Mouse (Mus musculus): Measurements from ENCODE around the gene Serpina3c. TPM values are rescaled to one million over a fixed set of nuclear protein-coding genes. Genes with fewer than 3 reads are reported as not detected.

The Serpina3c gene
- polyA plus RNA-seq, 1 experiment from 2014 or later: not detected

GRCm38 (mm10) chr12:104153041-104153645 lies 527 bp downstream of the Serpina3c start:
- no peak overlapping the region for H3K4me3 ChIP-seq (replicated peaks; ENCODE audit: low read length)
- H3K9ac ChIP-seq (ENCODE audit: low read length): no peak overlapping the region
- H3K27ac ChIP-seq (ENCODE audit: low read length): no peak overlapping the region
- H3K9me3 ChIP-seq (replicated peaks; ENCODE audit: control insufficient read depth, low read length): no peaks in the 10 kb centered on the region
- no peaks in the 10 kb centered on the region for H3K4me1 ChIP-seq (ENCODE audit: control insufficient read depth, insufficient read depth, low read length)
- no peaks in the 10 kb centered on the region for H3K36me3 ChIP-seq (ENCODE audit: control insufficient read depth, insufficient read depth, low read length)
- no peaks in the 10 kb centered on the region for H3K27me3 ChIP-seq (ENCODE audit: control insufficient read depth, insufficient read depth, low read length)
- H3K4me2 ChIP-seq (ENCODE audit: low read depth, low read length): no peak overlapping the region
- no peak for ATAC-seq (ENCODE audit: insufficient read depth, low FRiP score)
- 53% methylated on average over 3 of the region's 3 CpGs for WGBS

- H3K9ac ChIP-seq (ENCODE audit: low read length): no peak overlapping the region
- no peaks in the 10 kb centered on the region for H3K9me3 ChIP-seq (replicated peaks; ENCODE audit: control insufficient read depth, low read length)
- H3K4me3 ChIP-seq (replicated peaks; ENCODE audit: low read length): no peak overlapping the region
- no peaks in the 10 kb centered on the region for H3K4me1 ChIP-seq (ENCODE audit: control insufficient read depth, insufficient read depth, low read length)
- no peak overlapping the region for H3K4me2 ChIP-seq (ENCODE audit: low read depth, low read length)
- no peaks in the 10 kb centered on the region for H3K36me3 ChIP-seq (ENCODE audit: control insufficient read depth, insufficient read depth, low read length)
- WGBS: 67% methylated on average over 2 of the region's 2 CpGs
- ATAC-seq (ENCODE audit: insufficient read depth, low FRiP score): no peak
- H3K27me3 ChIP-seq (ENCODE audit: control insufficient read depth, insufficient read depth, low read length): no peaks in the 10 kb centered on the region
- H3K27ac ChIP-seq (ENCODE audit: low read length): no peak overlapping the region
Measured at GRCm38 (mm10) chr12:104151989-104152388, 1.7 kb downstream of the Serpina3c start.

GRCm38 (mm10) chr12:104145571-104145970 lies 8.1 kb downstream of the Serpina3c start:
- H3K27me3 ChIP-seq (ENCODE audit: control insufficient read depth, insufficient read depth, low read length): no peaks in the 10 kb centered on the region
- no peaks in the 10 kb centered on the region for H3K9me3 ChIP-seq (replicated peaks; ENCODE audit: control insufficient read depth, low read length)
- H3K27ac ChIP-seq (ENCODE audit: low read length): no peak overlapping the region
- no peaks in the 10 kb centered on the region for H3K36me3 ChIP-seq (ENCODE audit: control insufficient read depth, insufficient read depth, low read length)
- no peaks in the 10 kb centered on the region for H3K4me1 ChIP-seq (ENCODE audit: control insufficient read depth, insufficient read depth, low read length)
- no peak for ATAC-seq (ENCODE audit: insufficient read depth, low FRiP score)
- no peak overlapping the region for H3K4me3 ChIP-seq (replicated peaks; ENCODE audit: low read length)
- no peak overlapping the region for H3K4me2 ChIP-seq (ENCODE audit: low read depth, low read length)
- WGBS: 76% methylated on average over 2 of the region's 2 CpGs
- H3K9ac ChIP-seq (ENCODE audit: low read length): no peak overlapping the region

- Histone ChIP-seq H3K4me1 (ENCODE audit: control insufficient read depth, insufficient read depth, low read length) (no peaks in the 10 kb centered on the region), H3K27me3 (ENCODE audit: control insufficient read depth, insufficient read depth, low read length) (no peaks in the 10 kb centered on the region), H3K4me3 (replicated peaks; ENCODE audit: low read length) (no peak overlapping the region), H3K36me3 (ENCODE audit: control insufficient read depth, insufficient read depth, low read length) (no peaks in the 10 kb centered on the region), H3K27ac (ENCODE audit: low read length) (no peak overlapping the region), H3K4me2 (ENCODE audit: low read depth, low read length) (no peak overlapping the region), H3K9me3 (replicated peaks; ENCODE audit: control insufficient read depth, low read length) (no peaks in the 10 kb centered on the region), H3K9ac (ENCODE audit: low read length) (no peak overlapping the region)
- 79% methylated on average over 1 of the region's 1 CpGs for WGBS
- no peak for ATAC-seq (ENCODE audit: insufficient read depth, low FRiP score)
Measured at GRCm38 (mm10) chr12:104143286-104143685, 10.4 kb downstream of the Serpina3c start.

GRCm38 (mm10) chr12:104142427-104142826 lies 11.2 kb downstream of the Serpina3c start:
- no peak overlapping the region for H3K9ac ChIP-seq (ENCODE audit: low read length)
- 52% methylated on average over 1 of the region's 1 CpGs for WGBS
- H3K9me3 ChIP-seq (replicated peaks; ENCODE audit: control insufficient read depth, low read length): no peaks in the 10 kb centered on the region
- ATAC-seq (ENCODE audit: insufficient read depth, low FRiP score): no peak
- H3K4me2 ChIP-seq (ENCODE audit: low read depth, low read length): no peak overlapping the region
- no peaks in the 10 kb centered on the region for H3K4me1 ChIP-seq (ENCODE audit: control insufficient read depth, insufficient read depth, low read length)
- no peaks in the 10 kb centered on the region for H3K27me3 ChIP-seq (ENCODE audit: control insufficient read depth, insufficient read depth, low read length)
- H3K36me3 ChIP-seq (ENCODE audit: control insufficient read depth, insufficient read depth, low read length): no peaks in the 10 kb centered on the region
- no peak overlapping the region for H3K27ac ChIP-seq (ENCODE audit: low read length)
- no peak overlapping the region for H3K4me3 ChIP-seq (replicated peaks; ENCODE audit: low read length)

- Histone ChIP-seq H3K36me3 (ENCODE audit: control insufficient read depth, insufficient read depth, low read length) (no peaks in the 10 kb centered on the region), H3K4me3 (replicated peaks; ENCODE audit: low read length) (no peak overlapping the region), H3K27ac (ENCODE audit: low read length) (no peak overlapping the region), H3K9ac (ENCODE audit: low read length) (no peak overlapping the region), H3K27me3 (ENCODE audit: control insufficient read depth, insufficient read depth, low read length) (no peaks in the 10 kb centered on the region), H3K4me2 (ENCODE audit: low read depth, low read length) (no peak overlapping the region), H3K9me3 (replicated peaks; ENCODE audit: control insufficient read depth, low read length) (no peaks in the 10 kb centered on the region), H3K4me1 (ENCODE audit: control insufficient read depth, insufficient read depth, low read length) (no peaks in the 10 kb centered on the region)
- WGBS: 78% methylated on average over 1 of the region's 1 CpGs
- no peak for ATAC-seq (ENCODE audit: insufficient read depth, low FRiP score)
Measured at GRCm38 (mm10) chr12:104141506-104141905, 12.2 kb downstream of the Serpina3c start.

GRCm38 (mm10) chr12:104140543-104141103 lies 13.0 kb downstream of the Serpina3c start:
- Histone ChIP-seq H3K27me3 (ENCODE audit: control insufficient read depth, insufficient read depth, low read length) (no peaks in the 10 kb centered on the region), H3K9me3 (replicated peaks; ENCODE audit: control insufficient read depth, low read length) (no peaks in the 10 kb centered on the region), H3K4me3 (replicated peaks; ENCODE audit: low read length) (no peak overlapping the region), H3K36me3 (ENCODE audit: control insufficient read depth, insufficient read depth, low read length) (no peaks in the 10 kb centered on the region), H3K27ac (ENCODE audit: low read length) (no peak overlapping the region), H3K4me2 (ENCODE audit: low read depth, low read length) (no peak overlapping the region), H3K9ac (ENCODE audit: low read length) (no peak overlapping the region), H3K4me1 (ENCODE audit: control insufficient read depth, insufficient read depth, low read length) (no peaks in the 10 kb centered on the region)
- no peak for ATAC-seq (ENCODE audit: insufficient read depth, low FRiP score)
- 85% methylated on average over 4 of the region's 4 CpGs for WGBS

- Histone ChIP-seq H3K4me2 (ENCODE audit: low read depth, low read length) (no peak overlapping the region), H3K9me3 (replicated peaks; ENCODE audit: control insufficient read depth, low read length) (no peaks in the 10 kb centered on the region), H3K27ac (ENCODE audit: low read length) (no peak overlapping the region), H3K4me3 (replicated peaks; ENCODE audit: low read length) (no peak overlapping the region), H3K4me1 (ENCODE audit: control insufficient read depth, insufficient read depth, low read length) (no peaks in the 10 kb centered on the region), H3K36me3 (ENCODE audit: control insufficient read depth, insufficient read depth, low read length) (no peaks in the 10 kb centered on the region), H3K27me3 (ENCODE audit: control insufficient read depth, insufficient read depth, low read length) (no peaks in the 10 kb centered on the region), H3K9ac (ENCODE audit: low read length) (no peak overlapping the region)
- ATAC-seq (ENCODE audit: insufficient read depth, low FRiP score): no peak
- 76% methylated on average over 2 of the region's 2 CpGs for WGBS
Measured at GRCm38 (mm10) chr12:104138216-104138615, 15.5 kb downstream of the Serpina3c start.

GRCm38 (mm10) chr12:104131041-104131440 lies 22.6 kb downstream of the Serpina3c start:
- no peaks in the 10 kb centered on the region for H3K4me1 ChIP-seq (ENCODE audit: control insufficient read depth, insufficient read depth, low read length)
- H3K9me3 ChIP-seq (replicated peaks; ENCODE audit: control insufficient read depth, low read length): no peaks in the 10 kb centered on the region
- H3K9ac ChIP-seq (ENCODE audit: low read length): no peak overlapping the region
- H3K4me2 ChIP-seq (ENCODE audit: low read depth, low read length): no peak overlapping the region
- H3K27ac ChIP-seq (ENCODE audit: low read length): no peak overlapping the region
- H3K4me3 ChIP-seq (replicated peaks; ENCODE audit: low read length): no peak overlapping the region
- no peaks in the 10 kb centered on the region for H3K27me3 ChIP-seq (ENCODE audit: control insufficient read depth, insufficient read depth, low read length)
- ATAC-seq (ENCODE audit: insufficient read depth, low FRiP score): no peak; the same call in 1 of the 2 replicates
- H3K36me3 ChIP-seq (ENCODE audit: control insufficient read depth, insufficient read depth, low read length): no peaks in the 10 kb centered on the region

Measured in stomach, embryonic 16.5 days (tissue).